Mouse (Mus musculus) cerebellum, adult 18-20 months (tissue): ENCODE data around the gene Apoc2.

Experiments
- DNase-seq, 2 experiments: peaks; one replicate each; pipeline ENCODE4 v3.0.0; 2021

The Apoc2 gene

GRCm38 (mm10) chr7:19628192-19628535, 49.6 kb downstream of the Apoc2 start:
- DNase-seq, result no peak

GRCm38 (mm10) chr7:19627721-19628120, 50.0 kb downstream of the Apoc2 start:
- DNase-seq, result no peak

GRCm38 (mm10) chr7:19623433-19623832, 54.3 kb downstream of the Apoc2 start:
- no peak for DNase-seq

GRCm38 (mm10) chr7:19622241-19622640, 55.5 kb downstream of the Apoc2 start:
- no peak for DNase-seq
